Mouse (Mus musculus) sigmoid colon, adult 10 weeks (tissue): ENCODE data around the gene Hmgb4. TPM values are rescaled to one million over a fixed set of nuclear protein-coding genes. Genes with fewer than 3 reads are reported as not detected.

Source experiments
- polyA plus RNA-seq: library from polyadenylated mRNA; stranded (reverse); fragments of 350-450 nt; fragmentation: Illumina TruSeq; extraction: RNeasy Lipid Tissue Mini Kit (QIAGEN cat#74804); gene quantifications from one replicate; pipeline ENCODE4 v1.2.3, GENCODE M21; 2014; ENCODE audit warnings: low read depth, low replicate concordance

Gene Hmgb4
- polyA plus RNA-seq, result not detected

DNA sequence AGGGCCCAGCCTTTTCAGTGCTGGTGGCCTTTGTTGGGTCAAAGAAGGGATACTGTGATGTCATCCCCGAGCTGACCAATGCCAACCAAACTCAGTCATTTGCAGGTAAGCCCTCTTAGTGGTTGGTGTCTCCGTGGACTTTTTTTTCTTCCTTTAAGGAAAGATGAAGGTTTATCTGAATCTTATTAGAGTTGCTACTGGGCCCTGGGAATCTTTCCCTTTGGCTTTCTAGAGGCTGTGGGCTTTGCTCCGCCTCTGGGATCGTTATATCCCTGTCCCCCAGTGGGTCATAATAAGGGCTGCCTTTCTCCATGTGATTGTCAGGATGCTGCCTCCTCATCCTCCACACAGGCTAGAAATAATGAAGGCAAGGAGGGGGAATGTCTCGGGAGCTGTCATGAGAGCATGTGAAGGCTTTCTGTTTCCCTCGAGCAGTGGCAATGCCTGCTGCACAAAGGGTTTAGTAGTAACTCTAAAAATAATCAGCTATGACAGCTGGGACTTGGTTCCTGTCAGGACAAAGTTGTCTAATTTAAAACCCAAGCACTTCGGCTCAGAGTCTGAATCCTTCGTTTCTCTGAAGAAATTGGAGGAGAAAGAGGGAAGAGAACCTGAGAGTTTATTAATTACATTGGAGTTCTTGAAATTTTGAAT is at the start of gene Hmgb4:
Gene Hmgb4, minus strand, starts transcription at position 51 of the 654 bp plus-strand sequence.

